Mouse (Mus musculus): ENCODE measurements around the gene Cldn10.

DNA sequence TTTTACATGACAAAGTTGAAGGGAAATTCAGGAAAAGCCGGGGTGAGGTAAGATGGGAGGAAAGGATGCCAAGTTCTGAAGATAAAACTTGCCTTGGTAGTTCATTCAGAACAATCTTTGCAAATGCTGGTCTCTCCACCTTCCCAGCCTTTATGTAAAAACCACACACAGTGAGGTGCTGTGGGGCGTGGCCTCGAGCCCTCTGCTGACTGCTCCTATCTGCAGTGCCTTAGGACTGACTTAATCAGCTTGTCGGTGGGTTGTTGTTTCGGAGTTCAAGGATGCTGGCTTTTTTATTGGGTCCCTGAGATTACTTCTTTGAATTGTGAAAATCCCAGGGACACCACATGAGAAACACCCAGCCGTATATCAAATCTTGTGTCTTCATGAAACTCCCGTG lies 74.5 kb downstream of the Cldn10 start:
- no peak for TF ChIP-seq CTCF (IDR thresholded peaks at IDR 0.05; ENCODE audit: low read depth)
- TF ChIP-seq EP300 (optimal IDR thresholded peaks at IDR 0.05): no peak

All from stomach, postnatal 0 days (tissue).